Comparison of ENCODE assay signal across 9 mouse cellular contexts in genomic region chr16:35541117-35541641, GRCm38 (mm10). TPM values are rescaled to one million over a fixed set of nuclear protein-coding genes. Genes with fewer than 3 reads are reported as not detected.
A peak's percentile ranks its signal among the peaks of the same experiment; 100 is the strongest.
DNase-seq lines count a peak whose midpoint lies in the region; ATAC-seq and TF ChIP-seq lines count a peak whose summit lies in the region.
"Had no signal": no experiment of that assay in that cellular context is flagged by ENCODE, and none has a peak within 500 bp of the region (broad histone marks: within the 10 kb centered on the region; RNA-seq: fewer than 3 reads in every experiment).

TSS of gene Sema5b (plus strand) at chr16:35541145.

- H3K4me1 ChIP-seq in thymus, adult 2 months (replicated peaks; ENCODE audit: control insufficient read depth, insufficient read depth, low read length), result no peaks in the 10 kb centered on the region
- H3K4me1 ChIP-seq in embryonic facial prominence, embryonic 14.5 days (ENCODE audit: control insufficient read depth, insufficient read depth, low read length), result peaks cover 10% of the 10 kb centered on the region; the same call in 1 of the 2 replicates
- H3K4me1 ChIP-seq in liver, embryonic 15.5 days (replicated peaks), result no peaks in the 10 kb centered on the region

- H3K27ac ChIP-seq in thymus, adult 2 months (ENCODE audit: control insufficient read depth, insufficient read depth, low read length), result no peak within 1 kb of the TSS
- peak within 1 kb of the TSS; percentile 54; the same call in 1 of the 2 replicates for H3K27ac ChIP-seq in embryonic facial prominence, embryonic 14.5 days (replicated peaks; ENCODE audit: low read depth, low read length)
- no peak within 1 kb of the TSS for H3K27ac ChIP-seq in liver, embryonic 15.5 days (replicated peaks)

- DNase-seq in thymus, postnatal 4 days, result peak; percentile 19
- DNase-seq in thymus, adult 2 months, result no peak
- peak; percentile 89 for DNase-seq in embryonic facial prominence, embryonic 14.5 days (ENCODE audit: low spot score)
- DNase-seq in heart, postnatal 10 days, result peak; percentile 38 to 42
- peak; percentile 76 to 84 for DNase-seq in kidney, postnatal 4 days
- DNase-seq in retina, embryonic 14.5 days (ENCODE audit: low spot score), result peak; percentile 93
- DNase-seq in MN1 (ENCODE audit: low spot score), result no peak

- TF ChIP-seq CTCF in thymus, adult 2 months (IDR thresholded peaks at IDR 0.05; ENCODE audit: borderline replicate concordance, control insufficient read depth, extremely low read depth, insufficient read depth, low read length, poor library complexity), result no peak

- ATAC-seq in embryonic facial prominence, embryonic 14.5 days (ENCODE audit: low read depth), result peak; percentile 87
- no peak for ATAC-seq in liver, embryonic 15.5 days (ENCODE audit: insufficient read depth)

- 3% methylated on average over 54 of the region's 54 CpGs for WGBS in thymus, adult 2 months
- under 1% methylated on average over 21 of the region's 54 CpGs for WGBS in embryonic facial prominence, embryonic 14.5 days
- under 1% methylated on average over 50 of the region's 54 CpGs for WGBS in liver, embryonic 15.5 days (ENCODE audit: insufficient replicate concordance)

- TF ChIP-seq POLR2A in thymus, adult 2 months (IDR thresholded peaks at IDR 0.05; ENCODE audit: control insufficient read depth, extremely low read depth, insufficient read depth, low read length, poor library complexity), result no peak

- H3K4me2 ChIP-seq in embryonic facial prominence, embryonic 14.5 days (ENCODE audit: low read depth, low read length), result peak within 1 kb of the TSS; percentile 98
- H3K4me2 ChIP-seq in liver, embryonic 15.5 days, result peak within 1 kb of the TSS; percentile 60

- no peaks in the 10 kb centered on the region for H3K9me3 ChIP-seq in embryonic facial prominence, embryonic 14.5 days (ENCODE audit: control insufficient read depth, low read length)
- H3K9me3 ChIP-seq in liver, embryonic 15.5 days (replicated peaks), result no peaks in the 10 kb centered on the region

- H3K4me3 ChIP-seq in thymus, adult 2 months (ENCODE audit: control insufficient read depth, insufficient read depth, low read length), result no peak within 1 kb of the TSS
- peak within 1 kb of the TSS; percentile 59 for H3K4me3 ChIP-seq in embryonic facial prominence, embryonic 14.5 days (ENCODE audit: low read depth, low read length)
- H3K4me3 ChIP-seq in liver, embryonic 15.5 days (replicated peaks), result peak within 1 kb of the TSS; percentile 42

- H3K27me3 ChIP-seq in thymus, adult 2 months (ENCODE audit: control insufficient read depth, insufficient read depth, low read length), result peaks cover 10% of the 10 kb centered on the region
- H3K27me3 ChIP-seq in embryonic facial prominence, embryonic 14.5 days (replicated peaks; ENCODE audit: control insufficient read depth, insufficient read depth, low read length), result peaks cover 42% of the 10 kb centered on the region
- peaks cover 89% of the 10 kb centered on the region for H3K27me3 ChIP-seq in liver, embryonic 15.5 days

- intact Hi-C loops in heart, postnatal 10 days (cut with DNase I), result loop anchor here (2.0 kb wide), 2 partner anchors 222 to 276 kb away; no protein-coding TSS in a partner anchor

- H3K9ac ChIP-seq in embryonic facial prominence, embryonic 14.5 days (ENCODE audit: low read depth, low read length), result peak within 1 kb of the TSS; percentile 70
- H3K9ac ChIP-seq in liver, embryonic 15.5 days, result no peak within 1 kb of the TSS

- H3K36me3 ChIP-seq in thymus, adult 2 months (ENCODE audit: control insufficient read depth, insufficient read depth, low read length), result no peaks in the 10 kb centered on the region
- H3K36me3 ChIP-seq in embryonic facial prominence, embryonic 14.5 days (ENCODE audit: control insufficient read depth, insufficient read depth, low read length), result no peaks in the 10 kb centered on the region
- H3K36me3 ChIP-seq in liver, embryonic 15.5 days (replicated peaks), result no peaks in the 10 kb centered on the region

RNA-seq across cellular contexts. Expression of gene Sema5b, which starts in this region (rescaled TPM):
- polyA plus RNA-seq in thymus, adult 2 months (2012; rRNA removed), result 0.31 and 0.54 TPM in 2 replicates
- 5.5 and 8.0 TPM in 2 replicates for polyA plus RNA-seq in embryonic facial prominence, embryonic 14.5 days (2014; fragmentation: Nextera tagmentation; extraction: Ambion mirVana)
- total RNA-seq in heart, postnatal 10 days (2021), result 1 to 10 TPM; 1.3 to 1.5 TPM
- polyA plus RNA-seq in liver, embryonic 15.5 days (2015; fragmentation: Nextera tagmentation; extraction: Ambion mirVana), result 0.13 and 0.21 TPM in 2 replicates
- total RNA-seq: neutrophil, adult 5-6 weeks had no signal

Comparison
In these comparisons a context has a peak if more than half of its experiments do, and no peak if none do; other contexts are left out.
1. DNase-seq: peak in thymus, postnatal 4 days (single experiment), embryonic facial prominence, embryonic 14.5 days (single experiment), heart, postnatal 10 days (2 of 2), kidney, postnatal 4 days (2 of 2) and retina, embryonic 14.5 days (single experiment); none in thymus, adult 2 months (single experiment) and MN1 (single experiment).